Comparison of ENCODE assay signal across 7 mouse cellular contexts in the genomic region with DNA sequence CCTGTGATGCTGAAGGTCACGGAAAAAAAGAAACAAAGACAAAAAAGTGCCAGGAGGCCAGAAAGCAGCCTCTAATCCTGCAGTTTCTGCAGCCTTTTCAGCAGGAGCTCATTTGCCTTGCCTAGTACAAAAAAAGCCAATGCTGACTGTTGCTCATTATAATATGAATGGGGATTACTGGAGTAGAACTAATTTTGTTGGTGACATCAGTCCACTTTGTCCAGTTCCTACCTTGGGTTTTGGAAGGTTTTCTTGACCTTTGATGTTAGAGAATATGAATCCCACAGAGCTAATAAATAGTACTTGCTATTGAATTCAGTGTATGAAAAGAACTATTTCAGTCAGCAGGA. TPM values are rescaled to one million over a fixed set of nuclear protein-coding genes. Genes with fewer than 3 reads are reported as not detected.
DNase-seq lines count a peak whose midpoint lies in the region; ATAC-seq lines count a peak whose summit lies in the region.

No protein-coding gene starts in this region.

- H3K4me1 ChIP-seq in megakaryocyte, embryonic 14.5 days = peaks cover 22% of the 10 kb centered on the region
- peaks cover 7% of the 10 kb centered on the region; the same call in 1 of the 2 replicates for H3K4me1 ChIP-seq in forebrain, embryonic 11.5 days (replicated peaks; ENCODE audit: control insufficient read depth, insufficient read depth, low read length)
- peaks cover 3% of the 10 kb centered on the region; the same call in 1 of the 2 replicates for H3K4me1 ChIP-seq in limb, embryonic 15.5 days
- 0 out of 2 replicates have a peak, but pooled peaks cover 2% of the 10 kb centered on the region for H3K4me1 ChIP-seq in stomach, embryonic 15.5 days

- H3K36me3 ChIP-seq in megakaryocyte, embryonic 14.5 days (replicated peaks; ENCODE audit: low read length) = no peaks in the 10 kb centered on the region
- H3K36me3 ChIP-seq in forebrain, embryonic 11.5 days (ENCODE audit: control insufficient read depth, insufficient read depth, low read length) = no peaks in the 10 kb centered on the region
- no peaks in the 10 kb centered on the region for H3K36me3 ChIP-seq in limb, embryonic 15.5 days
- no peaks in the 10 kb centered on the region for H3K36me3 ChIP-seq in stomach, embryonic 15.5 days

- no peak for ATAC-seq in megakaryocyte, adult 5-6 weeks (ENCODE audit: poor library complexity, severe bottlenecking)
- peak; percentile 37 for ATAC-seq in forebrain, embryonic 11.5 days (replicated peaks; ENCODE audit: low FRiP score)
- ATAC-seq in limb, embryonic 15.5 days (ENCODE audit: insufficient number of reproducible peaks, low FRiP score, low TSS enrichment, low read depth) = no peak
- ATAC-seq in stomach, embryonic 15.5 days (ENCODE audit: insufficient read depth, low FRiP score, low read depth) = no peak

- peak overlapping the region; percentile 56 for H3K4me2 ChIP-seq in forebrain, embryonic 11.5 days (ENCODE audit: low read depth, low read length, severe bottlenecking)
- peak overlapping the region; percentile 65 for H3K4me2 ChIP-seq in limb, embryonic 15.5 days
- H3K4me2 ChIP-seq in stomach, embryonic 15.5 days = peak overlapping the region; percentile 78

- WGBS in forebrain, embryonic 11.5 days = 0% methylated on average over 1 of the region's 1 CpGs
- 0% methylated on average over 1 of the region's 1 CpGs for WGBS in limb, embryonic 15.5 days
- WGBS in stomach, embryonic 15.5 days = 3% methylated on average over 1 of the region's 1 CpGs

- H3K4me3 ChIP-seq in megakaryocyte, embryonic 14.5 days (replicated peaks) = peak overlapping the region; percentile 97
- peak overlapping the region; percentile 70 for H3K4me3 ChIP-seq in forebrain, embryonic 11.5 days (ENCODE audit: low read depth, low read length)
- H3K4me3 ChIP-seq in limb, embryonic 15.5 days = peak overlapping the region; percentile 60
- H3K4me3 ChIP-seq in stomach, embryonic 15.5 days (replicated peaks) = peak overlapping the region; percentile 68

- H3K9me3 ChIP-seq in megakaryocyte, embryonic 14.5 days = no peaks in the 10 kb centered on the region
- H3K9me3 ChIP-seq in forebrain, embryonic 11.5 days (ENCODE audit: control insufficient read depth, low read length) = no peaks in the 10 kb centered on the region
- H3K9me3 ChIP-seq in limb, embryonic 15.5 days = no peaks in the 10 kb centered on the region
- no peaks in the 10 kb centered on the region for H3K9me3 ChIP-seq in stomach, embryonic 15.5 days

- H3K9ac ChIP-seq in forebrain, embryonic 11.5 days (ENCODE audit: low read length) = peak overlapping the region; percentile 82
- peak overlapping the region; percentile 50 for H3K9ac ChIP-seq in limb, embryonic 15.5 days
- H3K9ac ChIP-seq in stomach, embryonic 15.5 days = peak overlapping the region; percentile 40; the same call in 1 of the 2 replicates

- peak overlapping the region; percentile 75 for H3K27ac ChIP-seq in forebrain, embryonic 11.5 days (ENCODE audit: low read depth, low read length)
- peak overlapping the region; percentile 72; the same call in 1 of the 2 replicates for H3K27ac ChIP-seq in limb, embryonic 15.5 days
- H3K27ac ChIP-seq in stomach, embryonic 15.5 days = peak overlapping the region; percentile 72

- no peaks in the 10 kb centered on the region for H3K27me3 ChIP-seq in megakaryocyte, embryonic 14.5 days (replicated peaks)
- H3K27me3 ChIP-seq in forebrain, embryonic 11.5 days (ENCODE audit: control insufficient read depth, insufficient read depth, low read length) = no peaks in the 10 kb centered on the region
- no peaks in the 10 kb centered on the region for H3K27me3 ChIP-seq in limb, embryonic 15.5 days
- H3K27me3 ChIP-seq in stomach, embryonic 15.5 days (replicated peaks) = no peaks in the 10 kb centered on the region

- no peak for DNase-seq in forebrain, embryonic 11.5 days (ENCODE audit: low spot score)
- DNase-seq in ovary, postnatal 10 days (ENCODE audit: low spot score) = no peak
- no peak for DNase-seq in cerebellum, postnatal 4 days (ENCODE audit: low spot score in 2 of 2)

RNA-seq across cellular contexts. Expression of a gene that starts 0.8 kb away (rescaled TPM):
- 0.08 TPM in 1 of 2 replicates, not detected in the other for polyA plus RNA-seq in megakaryocyte, embryonic 14.5 days (2012; ENCODE audit: insufficient read depth, low replicate concordance)
- 7.5 and 8.8 TPM in 2 replicates for total RNA-seq in megakaryocyte, adult 5-6 weeks (2015)
- 3.9 and 5.1 TPM in 2 replicates for total RNA-seq in megakaryocyte, adult 5-6 weeks (2017)
- polyA plus RNA-seq in forebrain, embryonic 11.5 days (2014; fragmentation: Nextera tagmentation; extraction: Ambion mirVana) = 9.6 and 11.0 TPM in 2 replicates
- polyA plus RNA-seq in limb, embryonic 15.5 days (2015; fragmentation: Nextera tagmentation; extraction: Ambion mirVana) = 10.8 and 11.8 TPM in 2 replicates
- polyA plus RNA-seq in stomach, embryonic 15.5 days (2015; fragmentation: Nextera tagmentation; extraction: Ambion mirVana) = 12.1 and 12.7 TPM in 2 replicates

RNA-seq across cellular contexts. Expression of a gene that starts 0.8 kb away (rescaled TPM):
- 0.16 TPM in 1 of 2 replicates, not detected in the other for polyA plus RNA-seq in megakaryocyte, embryonic 14.5 days (2012; ENCODE audit: insufficient read depth, low replicate concordance)
- total RNA-seq in megakaryocyte, adult 5-6 weeks (2015) = 20.7 and 28.0 TPM in 2 replicates
- total RNA-seq in megakaryocyte, adult 5-6 weeks (2017) = 26.7 and 27.6 TPM in 2 replicates
- 43.7 and 46.7 TPM in 2 replicates for polyA plus RNA-seq in forebrain, embryonic 11.5 days (2014; fragmentation: Nextera tagmentation; extraction: Ambion mirVana)
- polyA plus RNA-seq in limb, embryonic 15.5 days (2015; fragmentation: Nextera tagmentation; extraction: Ambion mirVana) = 14.5 and 15.2 TPM in 2 replicates
- 16.7 TPM in 2 replicates for polyA plus RNA-seq in stomach, embryonic 15.5 days (2015; fragmentation: Nextera tagmentation; extraction: Ambion mirVana)

Comparison
In these comparisons a context has a peak if more than half of its experiments do, and no peak if none do; other contexts are left out.
1. RNA of a gene that starts 0.8 kb away (polyA plus RNA-seq): 43.7 to 46.7 TPM in forebrain, embryonic 11.5 days, 16.7 TPM in stomach, embryonic 15.5 days and 14.5 to 15.2 TPM in limb, embryonic 15.5 days; 0.16 TPM in megakaryocyte, embryonic 14.5 days; every median in the first group is over 10 times any median in the second.
2. Peak in every context shown above with its lines, with median percentiles within 50 percentile points of each other: H3K4me3 ChIP-seq, H3K27ac ChIP-seq, H3K4me2 ChIP-seq and H3K9ac ChIP-seq.